Mouse (Mus musculus) kidney, adult 2 months (tissue): Measurements from ENCODE around the gene Rnf222.

Source experiments
- CTCF ChIP-seq: fragments of 200-500 bp; conservative IDR thresholded peaks from 2 replicates; pipeline ENCODE4 v1.5.1; 2011; ENCODE audit warnings: low read depth, mild to moderate bottlenecking, control low read depth, low read length, moderate library complexity, mixed read lengths; ENCODE audit not compliant: insufficient read depth, insufficient read length
- POLR2A ChIP-seq: fragments of 200-500 bp; IDR thresholded peaks from one replicate; pipeline ENCODE4 v1.6.1; 2011; ENCODE audit warnings: low read depth, low read length, control low read depth

DNA sequence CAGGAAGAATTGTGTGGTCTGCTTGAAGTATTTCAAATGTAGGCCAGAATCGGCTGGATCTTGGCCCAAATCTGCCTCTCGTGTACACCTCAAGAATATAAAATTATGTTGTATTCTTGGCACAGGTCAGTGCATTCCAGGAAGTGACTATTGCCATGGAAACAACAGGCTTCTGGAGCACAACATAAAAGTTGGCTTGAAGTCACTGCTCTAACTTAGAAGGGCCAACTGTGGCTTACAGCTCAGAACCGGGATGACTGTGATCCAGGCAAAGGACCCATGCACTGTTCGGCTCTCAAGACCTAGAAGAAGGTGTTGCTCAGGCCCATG lies 18.1 kb downstream of the Rnf222 start:
- no peak for TF ChIP-seq CTCF
- no peak for TF ChIP-seq POLR2A
